Mouse (Mus musculus): ENCODE measurements around the gene Wdr62.

- TF ChIP-seq POLR2A (IDR thresholded peaks at IDR 0.05; ENCODE audit: insufficient read depth, low read length) (no peak), EP300 (IDR thresholded peaks at IDR 0.05; ENCODE audit: insufficient read depth, low read depth, low read length) (peak; percentile 65; the same call in 1 of the 2 replicates)
Observed at GRCm38 (mm10) chr7:30280670-30281138, 485 bp upstream of the Wdr62 start.

Measured in ES-Bruce4 (cell line).